ENCODE assay signal across 23 mouse cellular contexts in genomic region chr1:136160930-136161329, GRCm38 (mm10). TPM values are rescaled to one million over a fixed set of nuclear protein-coding genes. Genes with fewer than 3 reads are reported as not detected.
DNase-seq lines count a peak whose midpoint lies in the region; ATAC-seq and TF ChIP-seq lines count a peak whose summit lies in the region.
"Had no signal": no experiment of that assay in that cellular context is flagged by ENCODE, and none has a peak within 500 bp of the region (broad histone marks: within the 10 kb centered on the region; RNA-seq: fewer than 3 reads in every experiment).

No protein-coding gene starts in this region.

- TF ChIP-seq CTCF in CH12.LX (conservative IDR thresholded peaks at IDR 0.05 in 1 of 2, IDR thresholded peaks at IDR 0.05 in 1 of 2; ENCODE audit: low read depth in 2 of 2, low read length in 2 of 2) = no peak

- H3K4me3 ChIP-seq in hindbrain, embryonic 14.5 days (replicated peaks; ENCODE audit: low read length) = no peak overlapping the region
- no peak overlapping the region for H3K4me3 ChIP-seq in hindbrain, embryonic 10.5 days
- peak overlapping the region in 1 of 3 experiments; percentile 2 for H3K4me3 ChIP-seq in CH12.LX (replicated peaks in 1 of 3; ENCODE audit: low read depth in 2 of 3, low read length in 2 of 3, poor library complexity in 1 of 3)

- ATAC-seq in hindbrain, embryonic 14.5 days (ENCODE audit: low FRiP score) = peak; percentile 7; the same call in 1 of the 2 replicates
- ATAC-seq: activated CD4-positive, CD25-positive, alpha-beta regulatory T cell, adult 4 months; Patski had no signal

- dilution Hi-C loops in CH12.LX (cut with MboI; ENCODE audit: extremely low pct_ligation_motif_present, extremely low pct_unique_long_range_greater_than_20kb, low sequenced_read_pairs) = no loop called here

- no peak; the same call in 1 of the 2 replicates for TF ChIP-seq RAD21 in CH12.LX (IDR thresholded peaks at IDR 0.05; ENCODE audit: low read depth, low read length)

- DNase-seq in hindbrain, embryonic 14.5 days (ENCODE audit: low spot score) = no peak
- DNase-seq in hindbrain, embryonic 10.5 days (ENCODE audit: low spot score) = no peak
- peak; percentile 80 for DNase-seq in CH12.LX (ENCODE audit: extremely low read depth)
- no peak for DNase-seq in lung, postnatal 25 days (ENCODE audit: low spot score)
- DNase-seq: adrenal gland, adult 2 months; adrenal gland, adult 8-10 months; adrenal gland, postnatal 10 days; adrenal gland, postnatal 14 days; adrenal gland, postnatal 25 days; adrenal gland, postnatal 36 days; B cell, adult 2 months; cerebellum, adult 11 months; cerebellum, adult 11-12 months; cerebellum, adult 18-20 months; cerebellum, adult 2 months had no signal

- H3K4me2 ChIP-seq in hindbrain, embryonic 14.5 days (replicated peaks) = no peak overlapping the region
- peak overlapping the region; percentile 23; the same call in 1 of the 2 replicates for H3K4me2 ChIP-seq in CH12.LX (ENCODE audit: insufficient read depth, low read depth, poor library complexity, severe bottlenecking)

- no peak; the same call in 1 of the 2 replicates for TF ChIP-seq POLR2A in CH12.LX (IDR thresholded peaks at IDR 0.05; ENCODE audit: low read depth, low read length)

- 0 out of 2 replicates have a peak, but pooled peaks have one; percentile 25 for TF ChIP-seq EP300 in CH12.LX (IDR thresholded peaks at IDR 0.05; ENCODE audit: low read length)

- 91% methylated on average over 6 of the region's 6 CpGs for WGBS in hindbrain, embryonic 14.5 days
- WGBS in hindbrain, embryonic 10.5 days = 90% methylated on average over 6 of the region's 6 CpGs

- H3K9me3 ChIP-seq in hindbrain, embryonic 14.5 days (ENCODE audit: control insufficient read depth, low read length) = no peaks in the 10 kb centered on the region
- no peaks in the 10 kb centered on the region for H3K9me3 ChIP-seq in hindbrain, embryonic 10.5 days
- no peaks in the 10 kb centered on the region for H3K9me3 ChIP-seq in CH12.LX (replicated peaks; ENCODE audit: low read length)
- H3K9me3 ChIP-seq: G1E had no signal

- H3K36me3 ChIP-seq in hindbrain, embryonic 14.5 days (replicated peaks; ENCODE audit: control insufficient read depth, insufficient read depth) = peaks cover 98% of the 10 kb centered on the region
- peaks cover 98% of the 10 kb centered on the region for H3K36me3 ChIP-seq in hindbrain, embryonic 10.5 days
- peaks cover 79 to 84% of the 10 kb centered on the region in 2 experiments for H3K36me3 ChIP-seq in CH12.LX (replicated peaks in 1 of 2; ENCODE audit: control insufficient read depth in 1 of 2, insufficient read depth in 1 of 2, low read length in 1 of 2)

- H3K9ac ChIP-seq in hindbrain, embryonic 14.5 days = no peak overlapping the region
- no peak overlapping the region for H3K9ac ChIP-seq in CH12.LX (ENCODE audit: insufficient read depth, low read depth)

- in situ Hi-C loops in CH12.LX (cut with MboI; ENCODE audit: low pct_ligation_motif_present, low pct_unique_long_range_greater_than_20kb, low sequenced_read_pairs) = loop anchor here (5.0 kb wide), 1 partner anchor 34 kb away; no protein-coding TSS in a partner anchor

- H3K79me2 ChIP-seq in CH12.LX (replicated peaks; ENCODE audit: control insufficient read depth, extremely low read depth, insufficient read depth, poor library complexity, severe bottlenecking) = no peaks in the 10 kb centered on the region; the same call in 1 of the 2 replicates

- H3K4me1 ChIP-seq in hindbrain, embryonic 14.5 days (replicated peaks; ENCODE audit: control insufficient read depth, insufficient read depth, low read length) = no peaks in the 10 kb centered on the region
- H3K4me1 ChIP-seq in hindbrain, embryonic 10.5 days (replicated peaks) = peaks cover 19% of the 10 kb centered on the region
- peaks cover 41 to 67% of the 10 kb centered on the region in 2 experiments for H3K4me1 ChIP-seq in CH12.LX (ENCODE audit: control insufficient read depth in 1 of 2, insufficient read depth in 2 of 2)

- no peaks in the 10 kb centered on the region for H3K27me3 ChIP-seq in hindbrain, embryonic 14.5 days (ENCODE audit: control insufficient read depth, insufficient read depth, low read length)
- H3K27me3 ChIP-seq in hindbrain, embryonic 10.5 days (ENCODE audit: insufficient read depth, poor library complexity, severe bottlenecking) = no peaks in the 10 kb centered on the region
- no peaks in the 10 kb centered on the region for H3K27me3 ChIP-seq in CH12.LX (replicated peaks)
- H3K27me3 ChIP-seq: Patski had no signal

- no peak overlapping the region for H3K27ac ChIP-seq in hindbrain, embryonic 14.5 days
- H3K27ac ChIP-seq in hindbrain, embryonic 10.5 days = no peak overlapping the region
- peak overlapping the region; percentile 97 for H3K27ac ChIP-seq in CH12.LX (ENCODE audit: insufficient read depth, low read depth)

TF ChIP-seq in CH12.LX, 34 proteins besides CTCF, POLR2A, EP300 and RAD21:
- no peak for TF ChIP-seq TBP (conservative IDR thresholded peaks at IDR 0.05; ENCODE audit: low read depth, low read length)
- 0 out of 2 replicates have a peak, but pooled peaks have one; percentile 8 for TF ChIP-seq CHD1 (IDR thresholded peaks at IDR 0.05; ENCODE audit: low read depth, low read length)
- TF ChIP-seq ZC3H11A (IDR thresholded peaks at IDR 0.05; ENCODE audit: low read depth, low read length) = no peak
- no peak for TF ChIP-seq ZMIZ1 (IDR thresholded peaks at IDR 0.05; ENCODE audit: low read depth, low read length)
- TF ChIP-seq BHLHE40 (IDR thresholded peaks at IDR 0.05; ENCODE audit: low read depth, low read length) = no peak
- peak; percentile 85 for TF ChIP-seq JUN (IDR thresholded peaks at IDR 0.05; ENCODE audit: insufficient read depth, low read depth, low read length)
- no peak for TF ChIP-seq HCFC1 (IDR thresholded peaks at IDR 0.05; ENCODE audit: low read depth, low read length)
- TF ChIP-seq MEF2A (IDR thresholded peaks at IDR 0.05; ENCODE audit: borderline replicate concordance, low read depth, low read length) = peak; percentile 91
- TF ChIP-seq KAT2A (IDR thresholded peaks at IDR 0.05; ENCODE audit: insufficient replicate concordance, low read length) = no peak
- no peak for TF ChIP-seq SIN3A (IDR thresholded peaks at IDR 0.05; ENCODE audit: low read length)
- TF ChIP-seq MAX (IDR thresholded peaks at IDR 0.05; ENCODE audit: low read length) = no peak
- TF ChIP-seq USF2 (conservative IDR thresholded peaks at IDR 0.05; ENCODE audit: low read depth, low read length) = no peak
- TF ChIP-seq NELFE (IDR thresholded peaks at IDR 0.05; ENCODE audit: low read depth, low read length) = no peak
- TF ChIP-seq ZKSCAN1 (IDR thresholded peaks at IDR 0.05; ENCODE audit: borderline replicate concordance, low read depth, low read length) = no peak
- TF ChIP-seq JUND (conservative IDR thresholded peaks at IDR 0.05; ENCODE audit: low read depth, low read length) = peak; percentile 30; the same call in 1 of the 2 replicates
- TF ChIP-seq TCF12 (IDR thresholded peaks at IDR 0.05; ENCODE audit: low read depth, low read length) = no peak
- 0 out of 2 replicates have a peak, but pooled peaks have one; percentile 8 for TF ChIP-seq RCOR1 (conservative IDR thresholded peaks at IDR 0.05; ENCODE audit: low read depth, low read length)
- TF ChIP-seq MAFK (IDR thresholded peaks at IDR 0.05; ENCODE audit: insufficient replicate concordance, low read length) = 0 out of 2 replicates have a peak, but pooled peaks have one; percentile 10
- TF ChIP-seq ZNF384 (IDR thresholded peaks at IDR 0.05; ENCODE audit: low read depth, low read length) = no peak
- TF ChIP-seq PAX5 (IDR thresholded peaks at IDR 0.05; ENCODE audit: low read length) = no peak
- TF ChIP-seq UBTF (IDR thresholded peaks at IDR 0.05; ENCODE audit: low read depth, low read length) = no peak
- TF ChIP-seq CHD2 (IDR thresholded peaks at IDR 0.05; ENCODE audit: low read length) = no peak; the same call in 1 of the 2 replicates
- TF ChIP-seq SMC3 (IDR thresholded peaks at IDR 0.05; ENCODE audit: low read depth, low read length) = no peak
- peak; percentile 19; the same call in 1 of the 2 replicates for TF ChIP-seq MXI1 (IDR thresholded peaks at IDR 0.05; ENCODE audit: low read depth, low read length)
- TF ChIP-seq POLR2AphosphoS2 (IDR thresholded peaks at IDR 0.05; ENCODE audit: low read depth, low read length) = no peak
- TF ChIP-seq ELF1 (IDR thresholded peaks at IDR 0.05; ENCODE audit: low read depth, low read length) = no peak
- no peak for TF ChIP-seq E2F4 (IDR thresholded peaks at IDR 0.05; ENCODE audit: insufficient replicate concordance, low read depth, low read length)
- TF ChIP-seq GABPA (IDR thresholded peaks at IDR 0.05; ENCODE audit: insufficient replicate concordance, low read depth, low read length) = no peak
- TF ChIP-seq USF1 (IDR thresholded peaks at IDR 0.05; ENCODE audit: low read depth, low read length) = no peak
- TF ChIP-seq NRF1 (IDR thresholded peaks at IDR 0.05; ENCODE audit: low read depth, low read length) = no peak
- no peak for TF ChIP-seq ETS1 (conservative IDR thresholded peaks at IDR 0.05; ENCODE audit: low read depth, low read length)
- TF ChIP-seq MAZ (IDR thresholded peaks at IDR 0.05; ENCODE audit: low read depth, low read length) = no peak
- TF ChIP-seq IRF4 (IDR thresholded peaks at IDR 0.05; ENCODE audit: low read depth, low read length) = no peak
- TF ChIP-seq MYC (IDR thresholded peaks at IDR 0.05; ENCODE audit: low read depth, low read length) = no peak

RNA-seq across cellular contexts. Expression of gene Kif21b, which starts 29.7 kb away (rescaled TPM):
- 49.4 and 51.7 TPM in 2 replicates for polyA plus RNA-seq in hindbrain, embryonic 14.5 days (2014; fragmentation: Nextera tagmentation; extraction: Ambion mirVana)
- 6.6 and 15.5 TPM in 2 replicates for polyA plus RNA-seq in hindbrain, embryonic 10.5 days (2016; fragmentation: Nextera tagmentation; extraction: Ambion mirVana)
- 21.1 and 26.2 TPM in 2 replicates for total RNA-seq in CH12.LX (2012; rRNA removed)
- total RNA-seq in CH12.LX (2014; rRNA removed) = 6.0 and 7.3 TPM in 2 replicates
- 22.6 and 32.4 TPM in 2 replicates for polyA plus RNA-seq in CH12.LX (2012; ENCODE audit: insufficient read length, low read depth)

RNA-seq across cellular contexts. Expression of gene Mroh3, which starts 51.7 kb away (rescaled TPM):
- polyA plus RNA-seq in hindbrain, embryonic 14.5 days (2014; fragmentation: Nextera tagmentation; extraction: Ambion mirVana) = not detected in 2 replicates
- polyA plus RNA-seq in hindbrain, embryonic 10.5 days (2016; fragmentation: Nextera tagmentation; extraction: Ambion mirVana) = 0.40 and 0.47 TPM in 2 replicates
- total RNA-seq in CH12.LX (2012; rRNA removed) (not detected in 2 replicates), CH12.LX (2014; rRNA removed) (not detected in 2 replicates)
- polyA plus RNA-seq in CH12.LX (2012; ENCODE audit: insufficient read length, low read depth) = not detected in 2 replicates
- total RNA-seq: adrenal gland, adult 18-20 months; adrenal gland, adult 2 months; adrenal gland, adult 8-10 months; adrenal gland, postnatal 10 days; adrenal gland, postnatal 14 days; adrenal gland, postnatal 25 days; adrenal gland, postnatal 36 days; adrenal gland, postnatal 4 days; MEL had no signal
- polyA plus RNA-seq: activated CD4-positive, CD25-positive, alpha-beta regulatory T cell, adult 4 months; adrenal gland, adult 2 months; C2C12; CD4-positive, CD25-positive, alpha-beta regulatory T cell, adult 4 months; G1E had no signal
